Mouse (Mus musculus): ENCODE results near the gene Ism1.

Gene Ism1

GRCm38 (mm10) chr2:139677809-139678274 lies at the start of gene Ism1:
TSS of gene Ism1 (plus strand) at chr2:139678178.
- in situ Hi-C loops (cut with MboI; ENCODE audit: low sequenced_read_pairs), result no loop called here

GRCm38 (mm10) chr2:139628731-139629130 lies 49.2 kb upstream of the Ism1 start:
- in situ Hi-C loops (cut with MboI; ENCODE audit: low sequenced_read_pairs), result no loop called here

GRCm38 (mm10) chr2:139629653-139630052 lies 48.3 kb upstream of the Ism1 start:
- in situ Hi-C loops (cut with MboI; ENCODE audit: low sequenced_read_pairs), result no loop called here

- in situ Hi-C loops (cut with MboI; ENCODE audit: low sequenced_read_pairs), result no loop called here
These were observed 43.5 kb upstream of the Ism1 start for GRCm38 (mm10) chr2:139634506-139634905.

GRCm38 (mm10) chr2:139637861-139638260 lies 40.1 kb upstream of the Ism1 start:
- in situ Hi-C loops (cut with MboI; ENCODE audit: low sequenced_read_pairs), result no loop called here

GRCm38 (mm10) chr2:139641757-139642385 lies 36.1 kb upstream of the Ism1 start:
- in situ Hi-C loops (cut with MboI; ENCODE audit: low sequenced_read_pairs), result no loop called here

- in situ Hi-C loops (cut with MboI; ENCODE audit: low sequenced_read_pairs), result no loop called here
These were observed 28.5 kb upstream of the Ism1 start for GRCm38 (mm10) chr2:139649518-139649917.

DNA sequence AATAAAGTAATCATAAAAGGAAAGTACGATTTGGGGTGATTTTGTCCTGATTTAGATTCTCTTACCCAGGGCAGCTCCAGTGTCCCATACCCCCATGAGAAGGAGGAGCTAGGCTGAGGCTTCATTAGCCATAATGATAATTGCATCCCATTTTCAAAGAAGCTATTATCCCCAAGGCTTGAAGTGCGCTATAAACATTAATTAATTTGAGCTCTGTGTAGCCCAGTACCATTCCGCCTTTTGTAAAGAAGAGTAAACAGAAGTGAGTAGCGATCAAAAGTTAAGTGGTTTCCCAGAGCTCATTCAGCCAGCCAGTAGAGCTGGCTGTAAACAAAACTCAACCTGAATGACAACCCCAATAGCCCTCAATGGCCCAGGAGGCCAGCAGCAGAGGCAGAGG lies 21.2 kb upstream of the Ism1 start:
- in situ Hi-C loops (cut with MboI; ENCODE audit: low sequenced_read_pairs), result no loop called here

DNA sequence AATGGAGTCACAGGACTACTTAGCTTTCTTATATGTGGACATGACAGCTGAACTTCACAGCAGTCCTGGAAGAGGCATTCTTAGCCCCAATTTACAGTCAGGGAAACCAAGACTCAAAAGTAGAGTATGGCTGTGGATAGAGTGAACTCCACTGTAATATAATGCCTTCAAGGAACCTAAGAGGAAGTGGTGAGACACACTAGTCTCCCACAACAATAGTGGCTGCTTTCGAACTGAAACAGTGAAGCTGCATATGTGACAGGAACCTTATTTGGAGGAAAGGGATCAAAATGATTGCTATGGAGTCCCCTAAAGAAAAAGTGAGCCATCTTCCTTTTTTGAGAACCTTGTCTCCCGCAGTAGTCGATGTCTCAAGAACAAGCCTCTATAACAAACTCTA lies 6.1 kb upstream of the Ism1 start:
- in situ Hi-C loops (cut with MboI; ENCODE audit: low sequenced_read_pairs), result no loop called here

DNA sequence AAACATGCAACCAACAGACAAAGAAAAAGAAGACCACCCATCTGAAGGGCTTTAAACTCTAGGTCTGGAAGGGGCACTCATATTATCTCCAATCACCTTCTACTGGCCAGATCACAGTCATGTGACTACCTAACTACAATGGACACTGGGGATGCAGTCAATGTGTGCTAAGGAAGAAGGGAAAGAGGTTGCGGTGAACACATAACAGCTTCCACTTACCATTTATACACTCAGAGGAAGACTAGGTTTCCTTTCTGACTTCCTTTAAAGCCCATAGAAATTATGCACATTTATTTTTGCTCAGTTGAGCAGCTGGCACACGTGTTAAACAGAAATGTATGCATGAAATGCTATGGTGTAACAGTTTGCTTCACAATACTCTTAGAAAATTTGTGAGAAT lies 5.6 kb upstream of the Ism1 start:
- in situ Hi-C loops (cut with MboI; ENCODE audit: low sequenced_read_pairs), result no loop called here

DNA sequence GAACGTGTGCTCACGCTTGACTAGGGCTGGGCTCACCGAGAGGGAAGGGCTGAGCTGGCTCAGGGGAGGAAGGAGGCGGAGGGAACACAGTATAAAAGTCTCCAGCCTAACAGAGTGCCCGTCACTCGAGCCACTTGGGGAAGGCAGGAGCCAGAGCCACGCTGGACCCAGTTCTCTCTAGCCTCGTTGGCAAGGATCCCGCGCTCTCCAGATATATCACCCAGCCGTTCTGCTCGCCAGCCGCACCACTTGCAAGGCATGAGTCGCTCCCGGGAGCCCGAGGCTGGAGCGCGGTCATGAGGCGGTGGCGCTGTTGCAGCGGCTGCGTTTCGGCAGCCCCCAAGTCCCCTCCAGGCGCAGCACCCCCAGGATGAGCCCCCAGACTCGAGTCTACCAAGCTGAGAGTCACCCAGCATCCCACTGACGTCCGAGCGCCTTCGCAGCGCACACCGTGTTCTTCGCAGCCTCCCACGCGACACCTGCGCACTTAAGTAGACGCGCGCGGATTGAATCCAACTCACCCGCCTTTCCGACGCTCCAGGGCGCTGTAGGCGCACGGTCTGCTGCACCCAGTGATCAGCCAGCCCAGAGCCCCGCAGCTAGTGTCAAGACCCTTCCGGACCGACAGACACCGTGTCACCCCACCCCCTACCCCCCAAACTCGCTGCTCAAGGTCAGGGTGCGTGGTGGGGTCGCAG lies 764 bp upstream of the Ism1 start:
- in situ Hi-C loops (cut with MboI; ENCODE audit: low sequenced_read_pairs), result no loop called here

DNA sequence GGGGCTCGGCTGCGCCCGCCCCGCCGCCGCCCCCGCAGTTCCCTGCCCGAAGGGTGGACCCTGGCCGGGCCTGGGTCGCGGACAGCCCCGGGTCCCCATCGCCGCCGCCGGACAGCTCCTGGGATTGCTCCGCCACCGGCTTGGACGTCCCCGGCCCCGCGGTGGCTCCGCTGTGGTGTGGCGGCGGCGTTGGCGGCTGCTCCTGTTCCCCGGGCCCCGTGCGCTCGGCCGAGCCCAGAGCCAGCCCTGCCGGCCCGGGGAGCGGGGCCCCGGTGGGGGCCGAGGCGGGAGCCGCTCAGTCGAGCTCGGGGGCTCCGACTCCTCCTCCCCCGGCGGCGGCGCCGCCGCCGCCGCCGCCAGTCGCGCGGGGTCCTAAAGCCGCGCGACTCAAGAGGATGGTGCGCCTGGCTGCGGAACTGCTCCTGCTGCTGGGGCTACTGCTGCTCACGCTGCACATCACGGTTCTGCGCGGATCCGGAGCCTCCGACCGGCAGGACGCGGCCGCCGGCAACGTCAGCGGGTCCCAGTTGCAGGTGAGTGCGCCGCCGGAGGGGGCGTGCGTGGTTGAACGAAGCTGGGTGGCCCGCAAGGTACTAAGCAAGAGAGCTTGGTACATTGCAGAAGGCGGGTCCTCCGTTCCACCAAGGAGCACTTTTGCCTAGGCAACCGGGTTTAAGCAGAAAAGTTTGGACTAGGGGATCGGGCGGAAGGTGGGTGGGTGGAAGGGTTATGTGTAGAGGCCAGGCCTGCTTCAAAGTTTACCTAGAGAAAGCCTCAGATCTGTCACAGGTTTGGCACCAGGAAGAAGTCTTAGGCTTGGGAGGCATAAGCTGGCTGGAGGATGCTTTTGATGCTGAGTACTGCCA lies 530 bp downstream of the Ism1 start:
- in situ Hi-C loops (cut with MboI; ENCODE audit: low sequenced_read_pairs), result no loop called here

GRCm38 (mm10) chr2:139682540-139682939 lies 4.6 kb downstream of the Ism1 start:
- in situ Hi-C loops (cut with MboI; ENCODE audit: low sequenced_read_pairs), result no loop called here

DNA sequence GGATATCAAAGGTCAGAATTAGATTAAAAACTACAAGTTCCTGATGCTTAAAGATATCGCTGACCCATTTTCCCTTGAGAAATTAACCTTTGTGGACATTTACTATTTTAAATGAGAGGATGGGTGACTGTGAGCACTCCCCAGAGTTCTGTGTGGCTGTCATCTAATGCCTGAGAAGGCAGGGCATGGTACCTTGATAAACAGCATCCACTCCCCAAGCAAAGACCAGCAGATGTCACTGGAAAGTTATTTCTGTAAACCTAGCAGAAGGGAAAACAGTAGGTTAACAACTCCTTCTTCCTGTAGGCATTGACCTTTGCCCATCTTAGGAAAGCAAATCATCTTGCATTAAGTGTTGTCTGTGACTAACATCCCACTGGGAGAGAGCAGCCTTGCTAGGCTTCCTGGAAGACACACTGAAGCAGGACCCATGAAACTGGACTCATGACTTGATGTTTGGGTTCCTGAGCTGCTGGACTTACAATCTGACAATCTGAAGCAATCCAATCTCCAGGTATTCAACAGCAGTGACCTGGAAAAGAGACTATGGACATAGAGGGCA lies 11.5 kb downstream of the Ism1 start:
- in situ Hi-C loops (cut with MboI; ENCODE audit: low sequenced_read_pairs), result no loop called here

DNA sequence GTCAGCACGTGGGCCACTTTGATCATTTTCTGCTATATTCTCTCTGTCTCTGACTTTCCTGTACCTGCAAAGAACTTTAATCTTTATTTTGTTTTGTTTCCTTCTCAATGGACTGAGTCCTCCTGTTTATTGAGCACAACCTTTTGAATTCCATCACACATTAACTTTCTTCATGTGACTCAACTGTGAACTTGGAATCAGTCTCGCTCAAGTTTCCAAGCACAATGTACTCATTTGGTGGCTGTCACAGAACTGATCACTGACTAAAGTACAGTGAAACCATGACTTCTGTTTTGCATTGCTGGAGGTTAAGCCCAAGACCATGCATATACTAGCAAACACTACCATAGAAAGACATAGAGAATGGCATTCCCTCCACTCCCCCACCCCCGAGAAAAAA lies 15.5 kb downstream of the Ism1 start:
- in situ Hi-C loops (cut with MboI; ENCODE audit: low sequenced_read_pairs), result no loop called here

DNA sequence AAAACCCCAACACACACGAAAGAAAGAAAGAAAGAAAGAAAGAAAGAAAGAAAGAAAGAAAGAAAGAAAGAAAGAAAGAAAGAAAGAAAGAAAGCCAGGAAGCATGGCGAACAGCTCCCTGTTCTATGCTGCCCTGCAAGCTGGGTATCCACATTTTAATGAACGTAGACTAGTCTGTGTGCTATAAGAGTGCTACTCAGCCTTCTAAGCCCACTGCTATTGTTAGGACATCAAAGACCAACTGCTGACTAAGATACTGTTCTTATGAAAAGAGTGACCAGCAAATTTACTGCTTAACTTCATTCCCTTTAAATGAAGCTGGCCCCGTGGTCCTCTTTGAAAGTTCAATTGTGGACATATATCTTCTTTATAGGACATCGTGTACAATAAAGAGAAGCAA lies 16.7 kb downstream of the Ism1 start:
- in situ Hi-C loops (cut with MboI; ENCODE audit: low sequenced_read_pairs), result no loop called here

DNA sequence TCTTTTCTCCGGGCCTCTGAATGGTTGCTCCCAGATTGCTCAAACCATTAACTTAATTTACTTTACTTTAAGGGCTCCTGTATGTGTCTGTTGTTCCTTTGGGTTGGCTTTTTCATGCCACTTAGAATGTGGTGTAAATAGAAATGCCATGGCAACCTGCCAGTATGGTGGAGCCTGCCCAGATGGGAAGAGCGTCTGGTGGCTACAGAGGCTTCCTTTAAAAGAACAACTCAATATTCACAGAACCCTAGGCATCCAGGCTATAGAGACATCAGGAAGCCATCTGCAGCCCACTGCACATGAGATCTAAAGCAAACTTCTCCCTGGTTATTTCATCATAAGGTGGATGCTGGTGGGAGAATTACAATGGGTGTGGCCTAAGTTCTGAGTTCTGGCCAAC lies 18.6 kb downstream of the Ism1 start:
- in situ Hi-C loops (cut with MboI; ENCODE audit: low sequenced_read_pairs), result no loop called here

GRCm38 (mm10) chr2:139700609-139701008 lies 22.6 kb downstream of the Ism1 start:
- in situ Hi-C loops (cut with MboI; ENCODE audit: low sequenced_read_pairs), result no loop called here

DNA sequence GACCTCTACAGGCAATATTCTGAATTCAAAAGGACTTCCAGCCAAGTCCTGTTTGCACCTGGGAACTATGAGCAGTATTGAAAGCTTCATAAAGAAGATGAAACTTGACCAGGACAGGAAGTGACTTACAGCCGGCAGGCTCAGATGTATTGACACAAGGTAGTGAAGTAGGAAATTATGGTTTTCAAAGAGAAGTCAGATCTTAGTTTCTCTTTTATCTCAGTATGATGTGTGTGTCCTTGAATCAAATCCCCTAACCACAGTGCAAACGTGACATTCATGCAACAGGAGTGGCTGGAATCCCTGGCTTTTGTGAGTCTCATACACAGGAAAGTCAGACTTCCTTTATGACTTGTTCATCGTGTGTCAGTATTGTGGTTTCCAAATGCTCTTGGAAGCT lies 27.0 kb downstream of the Ism1 start:
- in situ Hi-C loops (cut with MboI; ENCODE audit: low sequenced_read_pairs), result no loop called here

DNA sequence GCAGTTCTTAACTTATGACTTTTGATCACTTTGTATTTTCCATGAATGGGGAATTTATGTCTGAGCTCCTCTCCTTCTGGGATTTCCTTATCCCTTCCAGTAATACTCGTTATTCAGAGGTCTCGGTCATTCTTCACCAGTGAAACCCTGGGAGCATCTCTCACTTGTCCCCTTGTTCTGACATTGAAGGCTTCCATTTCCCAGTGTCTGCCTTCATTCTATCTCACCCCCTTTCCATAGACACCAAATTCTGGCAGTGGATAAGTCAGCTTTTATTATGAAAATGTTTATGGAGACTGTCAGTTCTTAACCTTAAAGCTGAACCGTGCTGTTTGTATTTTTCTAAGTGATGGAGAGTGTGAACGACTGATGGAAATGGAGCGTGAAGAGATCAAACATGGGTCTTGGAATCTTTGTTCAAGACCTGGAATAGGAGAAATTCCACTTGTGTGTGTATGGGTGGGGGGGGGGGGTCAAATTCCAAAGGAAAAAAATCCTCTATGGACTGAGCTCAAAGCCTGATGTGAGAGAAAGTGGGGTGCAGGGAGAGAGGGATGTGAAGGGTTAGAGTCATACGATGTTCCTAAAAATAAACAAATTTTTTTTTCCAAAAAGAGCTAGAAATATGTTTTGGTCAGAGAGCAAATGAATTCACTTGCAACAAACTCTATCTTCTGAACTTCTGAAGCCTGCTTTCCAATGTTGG lies 30.4 kb downstream of the Ism1 start:
- in situ Hi-C loops (cut with MboI; ENCODE audit: low sequenced_read_pairs), result no loop called here

GRCm38 (mm10) chr2:139711640-139712039 lies 33.7 kb downstream of the Ism1 start:
- in situ Hi-C loops (cut with MboI; ENCODE audit: low sequenced_read_pairs), result no loop called here

Measured in CH12F3 (cell line).